Mouse (Mus musculus): ENCODE measurements around the gene Atp2b1. TPM values are rescaled to one million over a fixed set of nuclear protein-coding genes. Genes with fewer than 3 reads are reported as not detected.

The Atp2b1 gene
- total and polyA plus RNA-seq, 3 experiments: 23.5 to 26.6 TPM; not detected in 1

DNA sequence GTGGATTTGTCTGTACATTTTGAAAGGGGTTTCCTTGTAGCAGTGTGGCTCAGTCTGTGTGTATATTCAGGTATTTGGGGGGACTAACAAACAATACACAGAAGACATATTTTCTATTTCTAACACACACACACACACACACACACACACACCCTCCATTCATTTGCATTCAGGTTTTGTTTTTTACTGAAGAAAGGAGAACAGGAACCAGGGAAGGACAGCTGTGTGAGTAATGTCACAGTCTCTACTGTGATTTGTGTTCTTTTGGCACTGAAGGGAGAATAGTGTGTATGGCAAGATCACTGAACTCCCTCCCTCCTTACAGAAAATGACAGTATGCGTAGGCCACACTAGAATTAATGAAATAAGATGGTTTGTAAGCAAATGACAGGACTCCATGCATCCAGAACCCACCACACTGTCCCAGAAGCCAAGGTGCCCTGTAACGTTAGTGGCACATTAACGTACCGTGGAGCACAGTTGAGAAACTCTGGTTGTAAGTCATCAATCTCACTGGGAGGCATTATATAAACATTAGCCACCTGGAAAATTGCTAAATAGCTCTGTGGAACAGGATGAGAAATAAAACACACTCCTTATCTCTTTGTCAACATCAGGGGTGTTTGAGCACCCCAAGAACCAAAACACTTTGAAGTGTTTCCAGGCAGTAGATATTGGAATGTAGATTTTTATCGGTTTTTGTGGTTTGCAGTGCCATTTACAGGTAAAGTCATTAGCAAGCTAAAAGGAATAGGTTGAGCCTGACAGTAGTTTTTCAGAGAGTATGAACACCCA, 132.7 kb downstream of the Atp2b1 start:
- Histone ChIP-seq H3K4me3 (ENCODE audit: control insufficient read depth in 1 of 2, insufficient read depth in 1 of 2, low read depth in 2 of 2, low read length in 2 of 2) (no peak overlapping the region), H3K79me2 (ENCODE audit: control insufficient read depth, insufficient read depth, low read length, poor library complexity) (no peaks in the 10 kb centered on the region), H3K27ac (ENCODE audit: control insufficient read depth, low read depth, low read length) (no peak overlapping the region), H3K9me3 (replicated peaks; ENCODE audit: insufficient read depth, low read length) (no peaks in the 10 kb centered on the region), H3K9ac (ENCODE audit: control insufficient read depth, low read depth, low read length, poor library complexity, severe bottlenecking) (no peak overlapping the region), H3K4me1 (ENCODE audit: control insufficient read depth in 1 of 2, insufficient read depth in 2 of 2, low read length in 2 of 2) (no peaks in the 10 kb centered on the region), H3K36me3 (ENCODE audit: control insufficient read depth in 1 of 2, insufficient read depth in 2 of 2, low read length in 2 of 2) (no peaks in the 10 kb centered on the region), H3K27me3 (ENCODE audit: control insufficient read depth in 1 of 2, insufficient read depth in 2 of 2, low read length in 2 of 2) (no peaks in the 10 kb centered on the region)
- DNase-seq (ENCODE audit: low read depth, low spot score): no peak
- TF ChIP-seq POLR2AphosphoS5 (IDR thresholded peaks at IDR 0.05; ENCODE audit: borderline replicate concordance, low read depth, low read length) (no peak), MYB (IDR thresholded peaks at IDR 0.05; ENCODE audit: low read depth, low read length) (no peak), CTCF (IDR thresholded peaks at IDR 0.05 in 2 of 3, conservative IDR thresholded peaks at IDR 0.05 in 1 of 3; ENCODE audit: control insufficient read depth in 1 of 3, insufficient read depth in 1 of 3, low read depth in 2 of 3, low read length in 3 of 3, poor library complexity in 1 of 3, severe bottlenecking in 1 of 3) (no peak), MYC (IDR thresholded peaks at IDR 0.05; ENCODE audit: low read depth, low read length) (no peak), CHD2 (IDR thresholded peaks at IDR 0.05; ENCODE audit: low read length) (no peak), ELF1 (IDR thresholded peaks at IDR 0.05; ENCODE audit: low read depth, low read length) (no peak), TAL1 (IDR thresholded peaks at IDR 0.05; ENCODE audit: low read length) (no peak), TBP (IDR thresholded peaks at IDR 0.05; ENCODE audit: low read depth, low read length) (no peak), KAT2A (conservative IDR thresholded peaks at IDR 0.05; ENCODE audit: low read depth, low read length) (no peak), EP300 (IDR thresholded peaks at IDR 0.05; ENCODE audit: low read depth in 1 of 2, low read length in 2 of 2) (no peak), CHD1 (IDR thresholded peaks at IDR 0.05; ENCODE audit: low read depth, low read length) (no peak), GATA1 (IDR thresholded peaks at IDR 0.05; ENCODE audit: low read depth, low read length) (no peak), ETS1 (IDR thresholded peaks at IDR 0.05; ENCODE audit: low read depth, low read length) (no peak), ZNF384 (IDR thresholded peaks at IDR 0.05; ENCODE audit: low read depth, low read length) (no peak), NELFE (IDR thresholded peaks at IDR 0.05; ENCODE audit: low read depth, low read length) (no peak)

DNA sequence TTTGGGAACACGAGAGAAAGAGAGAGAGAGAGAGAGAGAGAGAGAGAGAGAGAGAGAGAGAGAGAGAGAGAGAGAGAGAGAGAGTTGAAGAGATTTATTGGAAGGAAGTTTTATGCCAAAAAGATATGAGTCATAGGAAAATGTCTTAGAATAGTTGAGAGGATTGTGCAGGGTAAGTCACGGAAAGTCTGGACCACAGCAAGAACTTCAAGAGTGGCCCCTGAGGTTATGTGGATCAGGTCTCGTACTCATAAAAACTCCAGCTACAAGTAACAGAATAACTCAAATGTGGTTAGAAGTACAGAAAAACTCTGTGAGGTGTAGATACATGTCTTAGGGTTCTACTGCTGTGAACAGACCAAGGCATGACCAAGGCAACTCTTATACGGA, 133.3 kb downstream of the Atp2b1 start:
- no peak overlapping the region for H3K4me3 ChIP-seq (ENCODE audit: control insufficient read depth in 1 of 2, insufficient read depth in 1 of 2, low read depth in 2 of 2, low read length in 2 of 2)
- H3K4me1 ChIP-seq (ENCODE audit: control insufficient read depth in 1 of 2, insufficient read depth in 2 of 2, low read length in 2 of 2): no peaks in the 10 kb centered on the region
- H3K27me3 ChIP-seq (ENCODE audit: control insufficient read depth in 1 of 2, insufficient read depth in 2 of 2, low read length in 2 of 2): no peaks in the 10 kb centered on the region
- H3K36me3 ChIP-seq (ENCODE audit: control insufficient read depth in 1 of 2, insufficient read depth in 2 of 2, low read length in 2 of 2): no peaks in the 10 kb centered on the region
- DNase-seq (ENCODE audit: low read depth, low spot score): no peak
- H3K27ac ChIP-seq (ENCODE audit: control insufficient read depth, low read depth, low read length): no peak overlapping the region
- H3K9ac ChIP-seq (ENCODE audit: control insufficient read depth, low read depth, low read length, poor library complexity, severe bottlenecking): no peak overlapping the region
- TF ChIP-seq ZKSCAN1 (IDR thresholded peaks at IDR 0.05; ENCODE audit: low read depth, low read length): no peak
- H3K79me2 ChIP-seq (ENCODE audit: control insufficient read depth, insufficient read depth, low read length, poor library complexity): no peaks in the 10 kb centered on the region
- H3K9me3 ChIP-seq (replicated peaks; ENCODE audit: insufficient read depth, low read length): no peaks in the 10 kb centered on the region
